Mouse (Mus musculus) forelimb bud, embryonic 11.5 days (tissue): Measurements from ENCODE around the gene Usp20.
"Not testable (repeated sequence)": the region's sequence is repeated elsewhere in the genome, so short reads cannot be mapped to it uniquely, and the experiment has no call there.

Source experiments
- DNase-seq: peaks from one replicate; pipeline ENCODE4 v3.0.0-alpha.2; 2012; ENCODE audit warnings: low read depth, low spot score

Gene Usp20

GRCm38 (mm10) chr2:30981790-30982513 is at the start of gene Usp20, which contains the start of gene BC005624:
Usp20 (plus strand) TSS chr2:30982279.
BC005624 (minus strand) TSS chr2:30982201.
- peak; percentile 100 for DNase-seq

- DNase-seq = no peak
Observed at GRCm38 (mm10) chr2:30933032-30933431, 49.0 kb upstream of the Usp20 start.

DNA sequence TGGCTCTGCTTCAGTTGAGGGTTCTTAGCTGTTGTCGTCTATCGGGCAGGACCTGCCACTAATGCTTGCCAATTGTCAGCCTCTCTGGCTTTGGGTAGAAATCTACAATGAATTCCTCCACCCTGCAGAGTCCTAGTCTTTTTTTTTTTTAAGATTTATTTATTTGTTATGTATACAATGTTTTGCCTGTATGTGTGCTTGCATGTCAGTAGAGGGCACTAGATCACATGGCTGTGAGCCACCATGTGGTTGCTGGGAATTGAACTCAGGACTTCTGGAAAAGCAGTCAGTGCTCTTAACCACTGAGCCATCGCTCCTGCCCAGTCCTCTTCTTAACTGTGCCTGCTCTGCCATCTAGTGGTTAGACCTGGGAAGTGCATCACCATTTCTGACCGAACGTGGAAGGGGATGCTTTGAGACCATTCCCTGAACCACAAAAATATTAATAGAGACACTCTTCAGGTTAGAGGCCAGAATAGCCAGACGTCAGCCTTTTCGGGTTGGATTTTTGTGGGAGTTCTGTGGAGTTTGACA is 48.1 kb upstream of the Usp20 start:
- peak; percentile 84 for DNase-seq

- DNase-seq = no peak
Observed at GRCm38 (mm10) chr2:30936808-30937207, 45.3 kb upstream of the Usp20 start.

GRCm38 (mm10) chr2:30937731-30938130 is 44.3 kb upstream of the Usp20 start:
- DNase-seq = no peak

DNA sequence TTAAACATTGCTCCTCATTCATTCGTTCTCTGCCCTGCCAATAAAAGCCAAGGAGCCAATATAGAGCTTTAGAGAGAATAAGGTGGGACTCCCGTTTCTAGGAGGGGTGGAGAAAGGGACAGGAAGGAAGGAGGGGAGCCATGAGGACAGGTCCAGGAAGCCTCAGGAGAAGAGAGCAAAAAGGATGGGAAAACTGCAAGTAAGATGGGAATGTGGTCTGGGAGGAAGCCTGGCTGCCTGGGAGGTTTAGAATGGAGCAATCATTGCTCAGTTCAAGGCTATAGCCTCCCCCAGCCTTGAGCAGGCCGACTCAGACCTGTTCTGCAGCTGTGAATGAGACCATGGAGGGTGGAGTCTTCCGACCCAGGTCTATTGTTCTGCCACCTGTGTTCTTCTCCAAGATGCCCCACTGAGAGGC is 43.5 kb upstream of the Usp20 start:
- DNase-seq = no peak

GRCm38 (mm10) chr2:30941586-30941985 is 40.5 kb upstream of the Usp20 start:
- no peak for DNase-seq

DNA sequence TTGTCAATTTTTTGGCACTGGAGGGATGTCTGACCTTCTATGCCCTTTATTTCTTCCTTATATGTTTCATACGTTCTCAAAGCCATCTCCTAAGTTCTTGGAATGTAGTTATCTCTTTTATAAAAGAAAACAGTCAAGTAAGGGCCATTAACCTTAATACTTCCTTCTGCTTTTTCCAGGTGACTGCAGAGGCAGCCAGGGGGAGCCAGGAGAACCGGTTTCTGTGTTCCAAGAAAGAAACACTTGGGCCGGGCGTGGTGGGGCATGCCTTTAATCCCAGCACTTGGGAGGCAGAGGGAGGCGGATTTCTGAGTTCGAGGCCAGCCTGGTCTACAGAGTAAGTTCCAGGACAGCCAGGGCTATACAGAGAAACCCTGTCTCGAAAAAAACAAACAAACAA is 40.0 kb upstream of the Usp20 start:
- not testable (repeated sequence) for DNase-seq

DNA sequence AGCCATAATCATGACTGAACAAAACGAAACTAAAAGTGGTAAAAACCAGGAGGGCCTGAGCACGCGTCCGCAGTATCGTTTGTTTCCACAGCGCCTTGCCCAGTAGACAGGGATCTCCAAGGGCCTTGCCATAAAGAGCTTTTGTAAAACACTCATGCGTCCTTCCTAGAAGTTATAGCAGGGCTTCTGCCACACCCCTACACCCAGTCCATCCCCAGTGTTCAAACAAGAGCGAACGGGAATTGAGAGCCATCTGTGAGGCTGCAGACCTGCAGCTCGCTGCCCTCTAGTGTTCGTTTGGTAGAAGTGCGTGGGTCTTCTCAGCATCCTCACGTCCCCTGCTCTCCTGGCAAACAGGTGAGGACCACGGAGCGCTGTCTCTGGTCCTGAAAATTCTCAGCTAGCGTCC is 39.5 kb upstream of the Usp20 start:
- DNase-seq = peak; percentile 91

DNA sequence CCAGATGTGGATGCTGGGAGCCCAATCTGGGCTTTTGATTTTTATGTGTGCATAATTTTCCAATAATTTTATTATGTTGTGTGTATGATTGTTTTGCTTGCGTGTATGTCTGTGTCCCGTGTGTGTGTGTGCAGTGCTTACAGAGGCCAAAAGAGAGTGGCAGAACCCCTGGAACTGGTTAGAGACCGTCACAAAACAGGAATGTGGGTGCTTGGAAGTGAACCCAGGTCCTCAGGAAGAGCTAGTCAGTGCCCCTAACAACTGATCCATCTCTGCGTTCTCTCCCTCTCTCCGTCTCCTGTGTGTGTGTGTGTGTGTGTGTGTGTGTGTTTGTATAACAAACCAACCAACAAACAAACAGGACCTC is 29.6 kb upstream of the Usp20 start:
- no peak for DNase-seq

- DNase-seq = peak; percentile 89
Observed at GRCm38 (mm10) chr2:30952824-30953490, 29.1 kb upstream of the Usp20 start, which contains the start of gene Tor1b. Tor1b (plus strand) TSS chr2:30952959.

- DNase-seq = no peak
Observed at GRCm38 (mm10) chr2:30954797-30955196, 27.3 kb upstream of the Usp20 start.

DNA sequence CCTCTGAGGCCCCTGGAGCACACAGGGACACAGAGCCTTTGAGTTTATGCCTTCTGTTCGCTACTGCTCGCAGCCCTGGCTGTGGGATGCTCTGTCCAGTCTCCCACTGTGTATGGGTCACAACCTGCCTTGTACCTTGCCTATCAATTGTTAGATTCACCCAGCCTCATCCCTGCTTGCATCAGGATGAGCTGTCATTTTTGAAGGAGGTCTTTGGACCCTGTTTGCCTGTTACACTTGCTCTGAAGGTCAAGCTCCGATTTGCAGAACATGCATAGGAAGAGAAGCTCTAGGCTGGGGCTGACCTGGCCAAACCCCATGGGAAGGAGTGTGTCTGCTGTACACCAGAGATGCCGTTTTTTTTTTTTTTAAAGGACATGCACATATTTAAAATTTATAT is 24.6 kb upstream of the Usp20 start:
- DNase-seq = no peak

- no peak for DNase-seq
Observed at GRCm38 (mm10) chr2:30958726-30959125, 23.4 kb upstream of the Usp20 start.

- no peak for DNase-seq
Observed at GRCm38 (mm10) chr2:30959856-30960255, 22.2 kb upstream of the Usp20 start.

GRCm38 (mm10) chr2:30962570-30963254 is 19.4 kb upstream of the Usp20 start:
- no peak for DNase-seq

DNA sequence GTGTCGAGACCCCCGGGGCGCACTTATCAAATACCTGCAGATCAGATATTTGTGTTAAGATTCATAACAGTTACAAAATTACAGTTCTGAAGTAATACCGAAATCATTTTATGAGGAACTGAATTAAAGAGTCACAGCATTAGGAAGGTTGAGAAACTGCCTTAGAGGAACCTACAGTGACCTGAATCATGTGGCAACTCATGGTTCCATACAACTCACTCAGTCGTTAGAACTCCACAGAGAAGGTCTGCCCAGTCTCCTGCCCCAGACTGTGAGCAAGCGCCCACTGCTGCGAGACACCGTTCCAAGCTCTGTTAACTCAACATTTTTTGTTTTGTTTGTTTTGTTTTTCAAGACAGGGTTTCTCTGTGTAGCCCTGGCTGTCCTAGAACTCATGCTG is 16.5 kb upstream of the Usp20 start:
- DNase-seq = no peak

GRCm38 (mm10) chr2:30966826-30967225 is 15.3 kb upstream of the Usp20 start:
- no peak for DNase-seq

- DNase-seq = peak; percentile 86
Observed at GRCm38 (mm10) chr2:30967352-30968327, 14.4 kb upstream of the Usp20 start, which contains the start of gene Tor1a. Tor1a (minus strand) TSS chr2:30967933.

DNA sequence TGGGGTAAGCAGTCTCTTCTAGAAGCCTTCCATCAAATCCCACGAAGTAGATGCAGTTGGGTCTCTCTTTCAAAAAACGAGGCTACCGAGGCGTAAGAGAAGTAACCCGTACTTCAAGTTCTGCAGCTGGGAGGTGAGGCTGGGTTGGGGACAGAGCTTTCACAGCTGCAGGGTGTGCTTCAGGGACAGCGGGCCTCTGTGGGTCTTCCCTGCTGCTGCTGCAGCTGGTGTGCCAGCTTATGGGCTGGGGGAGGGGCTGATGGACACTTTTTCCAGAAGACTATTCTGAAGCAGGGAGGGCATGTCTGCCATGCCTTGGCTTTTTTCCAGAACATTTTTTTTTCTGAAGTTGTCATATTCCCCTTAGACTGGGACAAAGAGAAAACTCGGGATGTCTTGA is 945 bp downstream of the Usp20 start:
- DNase-seq = no peak
